Mouse (Mus musculus): ENCODE results near the gene Shprh.

Gene Shprh

GRCm38 (mm10) chr10:11242988-11243387 lies 93.8 kb downstream of the Shprh start:
- peak; percentile 55 for DNase-seq (ENCODE audit: low read depth, low spot score)

- no peak for DNase-seq (ENCODE audit: low read depth, low spot score)
Measured at GRCm38 (mm10) chr10:11248210-11248609, 99.0 kb downstream of the Shprh start.

- no peak for DNase-seq (ENCODE audit: low read depth, low spot score)
Measured at GRCm38 (mm10) chr10:11250247-11250997, 101.2 kb downstream of the Shprh start.

- DNase-seq (ENCODE audit: low read depth, low spot score) = peak; percentile 57
Measured at GRCm38 (mm10) chr10:11253581-11253980, 104.4 kb downstream of the Shprh start.

- no peak for DNase-seq (ENCODE audit: low read depth, low spot score)
Measured at GRCm38 (mm10) chr10:11260119-11260518, 110.9 kb downstream of the Shprh start.

- DNase-seq (ENCODE audit: low read depth, low spot score) = peak; percentile 90
Measured at GRCm38 (mm10) chr10:11262292-11262691, 113.1 kb downstream of the Shprh start.

- DNase-seq (ENCODE audit: low read depth, low spot score) = peak; percentile 94
Measured at GRCm38 (mm10) chr10:11263795-11264194, 114.6 kb downstream of the Shprh start.

Measured in R1 (cell line).